Mouse (Mus musculus) midbrain, embryonic 13.5 days (tissue): Measurements from ENCODE around the gene Tex264. TPM values are rescaled to one million over a fixed set of nuclear protein-coding genes. Genes with fewer than 3 reads are reported as not detected.

Experiments used
- ATAC-seq: fragments of 200-750 bp; cut with Nextera tagmentation; 2 replicates; pipeline ENCODE4 v1.8.0; 2017; ENCODE audit warnings: mild to moderate bottlenecking, moderate TSS enrichment, moderate library complexity
- H3K27ac ChIP-seq: fragments of 300-500 bp; sonication (generic); 2 replicates; pipeline ENCODE4 v1.5.1; 2015; ENCODE audit warnings: inconsistent platforms, mild to moderate bottlenecking, moderate library complexity
- H3K27me3 ChIP-seq: fragments of 300-500 bp; sonication (generic); 2 replicates; pipeline ENCODE4 v1.6.1; 2015; ENCODE audit warnings: mild to moderate bottlenecking, inconsistent platforms
- H3K36me3 ChIP-seq: fragments of 300-500 bp; sonication (generic); 2 replicates; pipeline ENCODE4 v1.6.1; 2015; ENCODE audit warnings: mild to moderate bottlenecking, inconsistent platforms
- H3K4me1 ChIP-seq: fragments of 300-500 bp; sonication (generic); replicated peaks from 2 replicates; pipeline ENCODE4 v1.6.1; 2015; ENCODE audit warnings: inconsistent platforms
- H3K4me2 ChIP-seq: fragments of 300-500 bp; sonication (generic); replicated peaks from 2 replicates; pipeline ENCODE4 v1.6.1; 2015; ENCODE audit warnings: moderate library complexity, mild to moderate bottlenecking, inconsistent platforms
- H3K4me3 ChIP-seq: fragments of 300-500 bp; sonication (generic); replicated peaks from 2 replicates; pipeline ENCODE4 v1.5.1; 2015; ENCODE audit warnings: mild to moderate bottlenecking, inconsistent platforms
- H3K9ac ChIP-seq: fragments of 300-500 bp; sonication (generic); replicated peaks from 2 replicates; pipeline ENCODE4 v1.6.1; 2015; ENCODE audit warnings: mild to moderate bottlenecking, inconsistent platforms
- H3K9me3 ChIP-seq: fragments of 300-500 bp; sonication (generic); 2 replicates; pipeline ENCODE4 v1.6.1; 2016; ENCODE audit warnings: mild to moderate bottlenecking, inconsistent platforms
- WGBS: fragments of 180-500 bp; shearing (Covaris S2); methylation state at CpG from one replicate; pipeline ENCODE4 v1.1.7; 2015; 5-methylcytosine and 5-hydroxymethylcytosine counted together
- polyA plus RNA-seq: library from polyadenylated mRNA; unstranded; fragments of >200 nt; fragmentation: Nextera tagmentation; extraction: Ambion mirVana; gene quantifications from 2 replicates; pipeline ENCODE4 v1.2.1, GENCODE M21; 2015

Tex264 gene
- polyA plus RNA-seq, 1 experiment from 2014 or later, result 36.9 TPM

DNA sequence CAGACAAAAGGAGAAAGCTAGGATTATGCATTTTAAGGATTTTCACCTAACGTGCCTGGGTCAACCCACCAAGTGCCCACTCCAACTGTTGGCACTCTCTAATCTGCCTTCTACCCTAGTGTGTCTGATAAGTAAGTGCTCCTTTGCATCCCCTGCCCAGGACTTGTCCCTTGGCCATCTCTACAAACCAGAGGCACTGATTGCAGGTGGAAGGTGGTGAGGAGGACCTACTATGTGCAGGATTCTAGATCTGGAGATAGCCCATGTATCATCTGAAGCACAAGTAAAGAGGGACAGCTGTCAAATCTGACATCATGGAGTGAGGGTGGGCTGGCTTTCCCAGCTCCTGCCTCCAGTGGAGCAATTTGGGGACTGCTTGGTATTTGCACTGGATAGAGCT is 25.8 kb downstream of the Tex264 start:
- peaks cover 49% of the 10 kb centered on the region for H3K4me1 ChIP-seq
- no peak overlapping the region for H3K27ac ChIP-seq
- no peak overlapping the region for H3K9ac ChIP-seq
- no peak overlapping the region for H3K4me2 ChIP-seq
- H3K36me3 ChIP-seq, result peaks cover 40% of the 10 kb centered on the region
- ATAC-seq, result no peak
- H3K9me3 ChIP-seq, result no peaks in the 10 kb centered on the region
- H3K4me3 ChIP-seq, result no peak overlapping the region
- WGBS, result 45% methylated on average over 1 of the region's 1 CpGs
- H3K27me3 ChIP-seq, result peaks cover 5% of the 10 kb centered on the region

DNA sequence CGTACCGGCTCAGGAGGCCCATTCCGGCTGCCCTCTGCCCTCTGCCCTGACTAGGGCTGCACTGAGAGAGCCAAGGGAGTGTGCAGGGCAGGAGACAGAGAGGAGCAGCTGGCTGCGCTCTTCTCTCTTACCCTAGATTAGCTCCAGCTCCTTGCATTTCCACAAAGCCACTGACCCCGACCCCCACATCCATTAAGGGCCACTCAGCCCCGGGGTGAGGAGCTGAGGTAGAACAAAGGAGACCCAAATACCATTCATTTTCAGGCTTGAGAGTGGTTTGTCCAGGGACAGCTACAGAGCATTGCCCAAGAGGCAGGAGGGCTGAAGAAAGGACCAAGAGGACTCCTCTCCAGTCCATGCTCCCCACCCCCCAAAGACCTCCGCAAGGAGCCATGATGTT is 26.3 kb downstream of the Tex264 start:
- no peak for ATAC-seq
- Histone ChIP-seq H3K27me3 (peaks cover 10% of the 10 kb centered on the region), H3K36me3 (peaks cover 40% of the 10 kb centered on the region), H3K4me2 (no peak overlapping the region), H3K4me1 (peaks cover 47% of the 10 kb centered on the region), H3K9ac (no peak overlapping the region), H3K4me3 (no peak overlapping the region), H3K9me3 (no peaks in the 10 kb centered on the region), H3K27ac (no peak overlapping the region)
- 20% methylated on average over 7 of the region's 7 CpGs for WGBS

DNA sequence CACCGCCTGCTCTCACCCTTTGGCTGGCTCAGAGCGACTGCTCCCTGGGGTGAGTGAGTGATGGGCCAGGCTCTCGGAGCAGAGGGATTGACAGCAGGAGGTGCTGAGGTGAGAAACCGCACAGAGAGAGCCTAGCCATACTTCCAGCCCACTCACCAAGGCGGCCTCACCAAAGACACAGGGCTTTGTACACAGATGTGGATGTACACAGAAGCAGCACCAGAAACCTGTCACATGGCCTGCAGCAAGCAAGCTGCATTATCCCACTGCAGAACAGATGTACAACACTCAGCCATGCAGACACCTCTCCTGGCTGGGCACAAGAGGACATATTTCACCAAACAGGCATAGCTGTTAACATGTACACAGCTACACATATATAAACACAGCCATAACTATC is 28.1 kb downstream of the Tex264 start:
- Histone ChIP-seq H3K4me2 (no peak overlapping the region), H3K4me1 (peaks cover 43% of the 10 kb centered on the region), H3K36me3 (peaks cover 37% of the 10 kb centered on the region), H3K9ac (no peak overlapping the region), H3K9me3 (no peaks in the 10 kb centered on the region), H3K27ac (peak overlapping the region; percentile 14; the same call in 1 of the 2 replicates), H3K27me3 (peaks cover 17% of the 10 kb centered on the region), H3K4me3 (no peak overlapping the region)
- no peak for ATAC-seq
- WGBS, result 39% methylated on average over 5 of the region's 5 CpGs

DNA sequence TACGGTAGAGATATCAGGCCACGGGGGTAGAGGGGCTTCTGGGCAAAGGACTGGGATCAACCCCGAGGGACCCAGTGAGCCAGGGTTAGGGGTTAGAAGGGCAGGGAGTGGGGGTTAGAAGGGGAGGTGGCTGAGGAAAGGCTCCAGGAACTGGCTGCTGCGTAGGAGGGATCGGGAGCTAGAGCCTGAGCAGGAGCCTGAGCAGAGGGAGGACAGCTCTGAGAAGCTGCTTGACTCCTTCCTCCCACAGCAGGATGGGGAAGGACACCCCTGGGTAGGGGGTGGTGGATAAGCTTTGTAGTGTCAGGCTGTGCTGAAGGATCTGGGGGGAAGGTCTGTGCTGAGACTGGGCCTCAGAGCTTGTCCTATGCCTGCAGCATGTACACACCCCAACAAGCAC is 28.9 kb downstream of the Tex264 start:
- Histone ChIP-seq H3K36me3 (peaks cover 29% of the 10 kb centered on the region), H3K9me3 (no peaks in the 10 kb centered on the region), H3K27me3 (peaks cover 17% of the 10 kb centered on the region), H3K27ac (peak overlapping the region; percentile 35; the same call in 1 of the 2 replicates), H3K4me2 (no peak overlapping the region), H3K4me1 (peaks cover 43% of the 10 kb centered on the region), H3K9ac (0 out of 2 replicates have a peak overlapping the region, but pooled peaks have one; percentile 51), H3K4me3 (no peak overlapping the region)
- WGBS, result 22% methylated on average over 5 of the region's 5 CpGs
- peak; percentile 9; the same call in 1 of the 2 replicates for ATAC-seq

DNA sequence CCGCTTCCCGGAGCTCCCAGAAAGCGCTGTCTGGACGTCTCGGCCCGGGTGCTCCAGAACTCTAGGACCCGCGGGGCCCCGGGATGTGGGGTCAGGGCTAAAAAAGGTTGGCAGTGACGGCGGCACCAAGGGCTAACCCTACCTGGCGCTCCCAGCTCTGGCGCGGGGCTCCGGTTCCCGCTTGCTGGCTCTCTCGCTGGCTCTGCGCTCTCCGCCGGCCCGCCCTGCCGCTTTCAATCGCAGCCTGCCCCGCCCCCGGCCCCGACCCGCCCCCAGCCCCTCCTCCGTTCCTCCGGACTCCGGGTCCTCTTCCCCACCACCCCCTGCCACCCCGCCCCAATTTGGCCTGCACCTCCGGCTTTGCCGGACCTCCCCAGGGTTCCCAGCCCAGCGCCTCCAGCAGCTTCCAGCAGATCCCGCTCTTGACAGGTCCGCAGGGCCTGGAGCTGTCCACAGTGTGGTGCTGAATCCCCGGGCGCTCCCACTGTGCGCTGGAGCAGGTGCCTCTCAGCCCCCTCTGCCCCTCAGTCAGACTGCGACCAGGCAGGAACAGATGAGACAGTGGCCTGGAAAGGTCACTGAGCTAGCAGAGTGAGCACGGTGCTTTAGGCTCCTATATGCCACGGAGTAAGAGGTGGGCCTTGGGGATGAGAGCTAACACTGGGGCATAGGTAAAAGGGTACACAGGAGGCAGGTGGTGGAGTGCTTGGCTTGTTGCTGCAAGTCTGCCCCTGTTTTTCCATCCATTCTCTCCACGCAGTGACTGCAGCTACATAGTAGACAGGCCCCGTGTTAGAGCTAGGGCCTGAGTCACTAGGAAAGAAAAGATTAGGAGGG is 29.6 kb downstream of the Tex264 start, which contains the start of gene Grm2:
TSS of gene Grm2 (minus strand) at position 199 of the 837 bp plus-strand sequence.
- H3K36me3 ChIP-seq, result peaks cover 22% of the 10 kb centered on the region
- H3K27me3 ChIP-seq, result peaks cover 17% of the 10 kb centered on the region
- H3K4me2 ChIP-seq, result peak within 1 kb of the TSS; percentile 83
- H3K27ac ChIP-seq, result peak within 1 kb of the TSS; percentile 35
- H3K4me3 ChIP-seq, result peak within 1 kb of the TSS; percentile 55
- ATAC-seq, result peak; percentile 82
- peaks cover 38% of the 10 kb centered on the region for H3K4me1 ChIP-seq
- H3K9me3 ChIP-seq, result no peaks in the 10 kb centered on the region
- H3K9ac ChIP-seq, result peak within 1 kb of the TSS; percentile 77
- under 1% methylated on average over 39 of the region's 44 CpGs for WGBS

DNA sequence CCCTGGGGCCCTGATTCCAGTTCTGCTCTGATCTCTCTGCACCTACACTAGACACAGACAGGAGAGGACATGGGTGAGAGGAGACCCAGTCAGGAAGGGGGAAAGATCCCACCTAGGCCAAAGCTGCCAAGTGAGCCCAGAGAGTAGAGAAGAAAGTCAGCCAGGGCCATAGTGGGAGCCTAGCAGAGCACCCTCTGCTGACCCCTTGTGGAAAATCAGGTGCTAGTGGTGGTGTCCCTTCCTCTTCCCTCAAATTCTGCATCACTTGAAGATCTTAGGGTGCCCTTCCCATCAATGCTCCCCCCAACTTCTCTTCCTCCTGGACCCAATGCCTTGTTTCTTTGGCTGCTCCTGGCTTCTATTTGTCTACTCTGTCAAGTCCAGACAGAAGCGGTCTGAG is 33.0 kb downstream of the Tex264 start:
- peaks cover 17% of the 10 kb centered on the region for H3K27me3 ChIP-seq
- no peak overlapping the region; the same call in 1 of the 2 replicates for H3K4me2 ChIP-seq
- peaks cover 32% of the 10 kb centered on the region for H3K4me1 ChIP-seq
- H3K9me3 ChIP-seq, result no peaks in the 10 kb centered on the region
- H3K9ac ChIP-seq, result no peak overlapping the region
- H3K36me3 ChIP-seq, result 0 out of 2 replicates have a peak, but pooled peaks cover 9% of the 10 kb centered on the region
- H3K4me3 ChIP-seq, result no peak overlapping the region
- no peak overlapping the region for H3K27ac ChIP-seq
- no peak for ATAC-seq
- WGBS, result 86% methylated on average over 1 of the region's 1 CpGs

DNA sequence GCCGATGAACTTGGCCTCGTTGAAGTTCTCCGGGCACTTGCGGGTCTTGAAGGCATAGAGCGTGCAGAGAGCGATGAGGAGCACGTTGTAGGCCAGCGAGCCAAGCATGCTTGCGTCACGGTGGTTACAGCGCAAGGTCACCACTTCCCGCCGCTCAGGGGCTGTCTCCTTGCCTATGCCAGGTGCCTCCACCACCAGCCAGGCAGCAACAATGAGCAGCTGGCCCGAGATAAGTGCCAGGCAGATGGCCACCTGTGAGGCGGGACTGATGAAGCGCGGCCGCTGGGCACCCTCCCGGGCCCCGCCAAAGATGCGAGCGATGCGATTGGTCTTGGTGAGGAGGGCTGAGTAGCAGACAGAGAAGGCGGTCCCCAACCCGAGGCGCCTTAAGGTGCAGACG is 38.5 kb downstream of the Tex264 start:
- Histone ChIP-seq H3K4me1 (no peaks in the 10 kb centered on the region), H3K27ac (no peak overlapping the region), H3K9ac (no peak overlapping the region), H3K27me3 (no peaks in the 10 kb centered on the region), H3K4me3 (no peak overlapping the region), H3K9me3 (no peaks in the 10 kb centered on the region), H3K4me2 (no peak overlapping the region), H3K36me3 (0 out of 2 replicates have a peak, but pooled peaks cover 9% of the 10 kb centered on the region)
- WGBS, result 76% methylated on average over 27 of the region's 27 CpGs
- no peak for ATAC-seq

DNA sequence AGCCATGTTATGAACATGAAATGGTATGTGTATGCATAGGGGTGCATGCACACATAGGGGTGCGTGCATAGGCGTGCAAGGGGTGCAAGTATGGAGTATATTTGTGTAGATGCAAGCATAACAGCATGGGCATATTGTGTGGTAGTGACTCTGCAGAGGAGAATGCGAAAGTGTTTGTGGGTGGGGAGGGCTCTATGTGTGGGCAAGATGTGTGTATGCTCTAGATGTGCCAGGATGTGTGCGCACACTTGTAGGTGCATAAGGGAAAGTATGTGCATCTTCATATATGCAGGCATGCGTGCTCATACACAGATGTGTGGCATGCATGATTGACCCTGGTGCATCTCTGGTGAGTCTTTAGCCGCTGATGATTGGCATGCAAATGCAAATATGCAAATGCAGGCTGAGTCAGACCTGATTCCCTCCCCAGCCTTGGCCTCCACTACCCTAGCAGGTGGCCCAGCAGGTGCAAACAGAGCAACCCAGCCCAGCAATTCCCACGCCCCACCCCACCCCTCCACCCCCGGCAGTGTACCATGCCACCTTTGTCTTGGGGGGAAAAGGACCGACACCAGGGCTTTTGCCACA is 39.9 kb downstream of the Tex264 start:
- H3K9me3 ChIP-seq, result no peaks in the 10 kb centered on the region
- no peak overlapping the region for H3K9ac ChIP-seq
- no peaks in the 10 kb centered on the region for H3K4me1 ChIP-seq
- H3K36me3 ChIP-seq, result 0 out of 2 replicates have a peak, but pooled peaks cover 8% of the 10 kb centered on the region
- WGBS, result 81% methylated on average over 9 of the region's 9 CpGs
- H3K27ac ChIP-seq, result no peak overlapping the region
- no peaks in the 10 kb centered on the region for H3K27me3 ChIP-seq
- H3K4me3 ChIP-seq, result no peak overlapping the region
- no peak overlapping the region for H3K4me2 ChIP-seq
- no peak for ATAC-seq

DNA sequence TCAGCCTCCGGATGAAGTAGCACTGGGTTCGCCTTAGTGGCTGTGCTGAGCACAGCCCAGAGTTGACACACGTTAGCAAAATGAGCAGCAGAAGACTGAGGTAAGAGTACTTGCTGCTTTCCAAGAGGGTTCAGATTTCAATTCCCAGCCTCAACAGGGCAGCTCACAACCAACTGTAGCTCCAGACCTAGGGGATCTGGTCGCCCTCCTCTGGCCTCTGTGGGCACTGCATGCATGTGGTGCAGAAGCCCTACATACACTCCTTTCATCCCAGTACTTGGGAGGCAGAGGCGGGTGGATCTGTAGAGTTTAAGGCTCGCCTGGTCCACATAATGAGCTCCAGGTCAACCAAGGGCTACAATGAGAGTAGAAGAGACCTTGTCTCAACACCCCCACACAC is 41.9 kb downstream of the Tex264 start:
- no peaks in the 10 kb centered on the region for H3K4me1 ChIP-seq
- no peak overlapping the region for H3K4me2 ChIP-seq
- no peaks in the 10 kb centered on the region for H3K36me3 ChIP-seq
- no peak overlapping the region for H3K27ac ChIP-seq
- H3K9me3 ChIP-seq, result no peaks in the 10 kb centered on the region
- H3K27me3 ChIP-seq, result no peaks in the 10 kb centered on the region
- no peak for ATAC-seq
- H3K9ac ChIP-seq, result no peak overlapping the region
- no peak overlapping the region for H3K4me3 ChIP-seq
- WGBS, result 77% methylated on average over 6 of the region's 6 CpGs

DNA sequence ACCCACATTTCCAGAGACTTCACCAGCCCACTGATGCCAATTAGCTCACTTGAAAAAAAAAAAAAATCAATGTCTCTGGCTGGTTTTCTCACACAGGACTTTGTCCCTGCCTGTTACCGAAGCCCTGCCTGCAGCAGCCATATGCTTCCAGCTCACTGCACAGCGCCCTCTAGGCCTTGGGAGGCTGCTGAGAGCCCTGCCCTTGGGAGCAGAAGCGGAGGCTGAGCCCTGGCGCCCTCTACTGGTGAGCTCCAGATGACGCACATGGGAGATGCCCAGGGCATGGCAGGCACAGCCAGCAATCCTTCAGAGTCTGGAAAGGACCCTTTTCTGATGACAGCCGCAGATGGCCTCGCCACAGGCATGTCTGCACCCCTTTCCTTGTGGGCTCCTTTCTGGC is 42.6 kb downstream of the Tex264 start:
- Histone ChIP-seq H3K4me1 (no peaks in the 10 kb centered on the region), H3K9ac (no peak overlapping the region), H3K4me3 (no peak overlapping the region), H3K27me3 (no peaks in the 10 kb centered on the region), H3K36me3 (no peaks in the 10 kb centered on the region), H3K27ac (no peak overlapping the region), H3K4me2 (no peak overlapping the region), H3K9me3 (no peaks in the 10 kb centered on the region)
- 0 out of 2 replicates have a peak, but pooled peaks have one; percentile 43 for ATAC-seq
- WGBS, result 32% methylated on average over 7 of the region's 7 CpGs

DNA sequence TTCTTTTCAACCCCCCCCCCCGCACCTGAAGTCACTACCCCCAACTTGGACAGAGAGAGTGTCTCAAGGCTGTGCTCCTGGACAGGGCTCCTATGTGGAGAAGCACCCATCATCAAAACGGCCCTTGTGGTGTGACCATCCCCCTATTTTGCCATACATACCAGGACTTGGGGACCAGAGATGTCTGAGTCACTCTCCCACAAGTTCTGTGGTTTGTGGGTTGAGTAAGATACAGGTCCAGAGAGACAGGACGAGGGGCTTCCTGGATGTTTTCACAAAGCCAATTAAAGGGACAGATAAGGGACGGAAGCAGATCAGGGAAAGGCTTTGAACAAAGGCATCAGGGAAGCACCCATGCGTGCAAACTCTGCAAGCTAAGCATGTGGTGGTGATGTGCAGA is 44.4 kb downstream of the Tex264 start:
- Histone ChIP-seq H3K4me1 (no peaks in the 10 kb centered on the region), H3K4me3 (no peak overlapping the region), H3K27me3 (no peaks in the 10 kb centered on the region), H3K9ac (no peak overlapping the region), H3K27ac (no peak overlapping the region), H3K36me3 (no peaks in the 10 kb centered on the region), H3K9me3 (no peaks in the 10 kb centered on the region), H3K4me2 (no peak overlapping the region)
- ATAC-seq, result no peak
- WGBS, result 47% methylated on average over 5 of the region's 5 CpGs

DNA sequence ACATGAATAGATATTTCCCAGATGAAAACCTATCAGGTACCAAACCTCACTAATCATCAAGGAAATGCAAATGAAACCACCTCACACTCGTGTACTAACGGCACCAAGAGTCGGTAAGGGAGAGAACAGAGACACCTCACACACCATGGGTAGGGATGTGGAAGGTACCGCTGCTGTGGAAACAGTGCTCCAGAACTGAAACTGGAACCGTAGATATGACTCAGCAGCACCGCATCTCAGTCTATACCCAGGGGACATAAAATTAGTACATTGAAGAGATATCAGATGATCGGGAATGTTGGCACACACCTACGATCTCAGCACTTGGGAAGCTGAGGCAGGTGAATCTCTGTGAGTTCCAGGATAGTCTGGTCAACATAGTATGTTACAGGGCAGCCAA is 47.6 kb downstream of the Tex264 start:
- Histone ChIP-seq H3K4me1 (no peaks in the 10 kb centered on the region), H3K9me3 (no peaks in the 10 kb centered on the region), H3K9ac (no peak overlapping the region), H3K27ac (no peak overlapping the region), H3K4me2 (no peak overlapping the region), H3K27me3 (no peaks in the 10 kb centered on the region), H3K36me3 (no peaks in the 10 kb centered on the region), H3K4me3 (no peak overlapping the region)
- WGBS, result 95% methylated on average over 8 of the region's 8 CpGs
- no peak for ATAC-seq
